Mouse (Mus musculus): ENCODE measurements around the gene Fkrp.

GRCm38 (mm10) chr7:16810920-16811648 is 5.4 kb downstream of the Fkrp start:
- TF ChIP-seq GATA1 (IDR thresholded peaks at IDR 0.05; ENCODE audit: low read length), result no peak
- TF ChIP-seq TAL1 (IDR thresholded peaks at IDR 0.05; ENCODE audit: low read length), result no peak

All from erythroblast, embryonic 14.5 days (primary cell).